Mouse (Mus musculus) central nervous system, embryonic 18 days (tissue): ENCODE results near the gene Slc22a3. TPM values are rescaled to one million over a fixed set of nuclear protein-coding genes. Genes with fewer than 3 reads are reported as not detected.

Experiments used
- polyA plus RNA-seq: library from polyadenylated mRNA; depleted of rRNA; stranded (reverse); fragments of >200 nt; gene quantifications from 2 replicates; pipeline ENCODE4 v1.2.3, GENCODE M21; 2012; rRNA removed

Gene Slc22a3
- 2.0 and 2.6 TPM in 2 replicates for polyA plus RNA-seq

DNA sequence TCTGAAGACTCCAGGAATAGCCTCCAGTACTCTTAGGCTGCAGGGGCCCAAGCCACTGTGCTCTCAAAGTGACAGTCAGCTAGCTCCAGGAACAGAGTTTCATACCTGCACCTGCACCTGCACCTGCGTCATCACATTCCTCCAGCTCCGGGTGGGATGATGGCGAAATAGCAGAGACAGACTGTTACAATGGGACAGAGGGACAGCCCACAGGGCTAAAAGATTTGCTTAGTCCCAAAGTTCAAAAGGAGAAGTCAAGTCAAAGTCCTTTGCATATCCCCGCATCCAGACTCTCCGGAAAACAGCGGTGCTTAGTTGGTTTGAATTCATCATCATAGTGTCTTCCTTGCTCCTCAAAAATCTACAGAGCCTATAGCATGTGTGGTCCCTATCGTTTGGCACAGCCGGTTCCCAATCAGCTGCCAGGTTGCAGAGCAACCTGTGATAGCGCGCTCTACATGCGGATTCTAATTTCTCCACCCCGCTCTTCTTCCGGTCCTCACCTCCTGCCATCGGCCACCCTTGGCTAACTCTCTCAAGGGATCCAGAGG lies at the start of gene Slc22a3:
Slc22a3 (minus strand) TSS at position 51 of the 551 bp plus-strand sequence.

DNA sequence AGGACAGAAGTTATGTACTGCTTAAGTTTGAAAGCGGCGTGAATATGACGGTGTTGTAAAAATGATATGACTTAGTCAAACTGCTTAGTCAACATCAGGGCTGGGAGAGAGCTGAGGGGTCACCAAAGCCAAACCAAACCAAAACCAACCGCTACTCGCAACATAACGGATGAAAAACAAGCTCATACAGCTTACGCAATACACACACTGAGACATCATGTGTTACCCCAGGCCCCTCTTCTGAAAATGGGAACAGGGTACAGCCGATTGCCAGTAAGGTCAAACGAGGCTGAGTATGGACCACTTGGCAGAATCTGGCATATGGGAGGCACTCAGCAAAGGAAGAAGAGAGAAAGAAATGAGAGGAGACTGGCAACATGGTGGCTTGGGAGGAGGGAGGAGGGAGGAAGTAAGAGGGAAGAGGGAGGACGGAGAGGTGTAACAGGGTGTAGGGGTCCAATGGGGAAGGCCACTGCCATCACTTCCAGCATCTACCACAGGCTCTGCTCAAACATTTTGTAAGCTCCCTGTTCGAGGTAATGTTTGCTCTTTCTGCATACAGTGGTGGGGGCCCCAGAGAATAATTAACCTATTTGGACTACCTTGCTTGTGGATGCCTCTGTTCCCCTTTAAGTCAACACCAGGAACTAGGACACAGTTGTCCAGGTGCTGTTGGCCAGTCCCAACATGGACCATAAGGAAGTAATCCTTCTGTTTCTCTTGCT lies 129.4 kb downstream of the Slc22a3 start, which contains the start of gene Plg:
Plg (plus strand) TSS at position 628 of the 725 bp plus-strand sequence.

Other genes with a start within 250 kb of the Slc22a3 start
- gene Map3k4, start 188.9 kb downstream of the Slc22a3 start, polyA plus RNA-seq = 22.9 and 23.5 TPM in 2 replicates
- gene Plg, start 129.1 kb downstream of the Slc22a3 start, polyA plus RNA-seq = 0.12 TPM in 2 replicates
- 0.92 and 1.0 TPM in 2 replicates for gene Slc22a2, start 76.4 kb upstream of the Slc22a3 start, polyA plus RNA-seq
- gene Slc22a1, start 168.1 kb upstream of the Slc22a3 start, polyA plus RNA-seq = 0.04 TPM in 2 replicates